Mouse (Mus musculus): ENCODE data around the gene Hist1h2ba. TPM values are rescaled to one million over a fixed set of nuclear protein-coding genes. Genes with fewer than 3 reads are reported as not detected.
A peak's percentile ranks its signal among the peaks of the same experiment; 100 is the strongest.

Hist1h2ba gene
- polyA plus RNA-seq, 1 experiment, result not detected

- TF ChIP-seq CTCF (IDR thresholded peaks at IDR 0.05; ENCODE audit: borderline replicate concordance, control insufficient read depth, extremely low read depth, insufficient read depth, low read length, poor library complexity) (no peak), POLR2A (IDR thresholded peaks at IDR 0.05; ENCODE audit: control insufficient read depth, extremely low read depth, insufficient read depth, low read length, poor library complexity) (no peak)
- Histone ChIP-seq H3K36me3 (ENCODE audit: control insufficient read depth, insufficient read depth, low read length) (no peaks in the 10 kb centered on the region), H3K27ac (ENCODE audit: control insufficient read depth, insufficient read depth, low read length) (no peak within 1 kb of the TSS), H3K27me3 (ENCODE audit: control insufficient read depth, insufficient read depth, low read length) (no peaks in the 10 kb centered on the region), H3K4me1 (replicated peaks; ENCODE audit: control insufficient read depth, insufficient read depth, low read length) (peaks cover 8% of the 10 kb centered on the region), H3K4me3 (ENCODE audit: control insufficient read depth, insufficient read depth, low read length) (no peak within 1 kb of the TSS)
- DNase-seq, result no peak
- WGBS, result 90% methylated on average over 9 of the region's 9 CpGs
These were observed 19.4 kb downstream of the Hist1h2ba start, which contains the start of gene Slc17a4 for GRCm38 (mm10) chr13:23914376-23915167. TSS of gene Slc17a4 (minus strand) at chr13:23915009.

DNA sequence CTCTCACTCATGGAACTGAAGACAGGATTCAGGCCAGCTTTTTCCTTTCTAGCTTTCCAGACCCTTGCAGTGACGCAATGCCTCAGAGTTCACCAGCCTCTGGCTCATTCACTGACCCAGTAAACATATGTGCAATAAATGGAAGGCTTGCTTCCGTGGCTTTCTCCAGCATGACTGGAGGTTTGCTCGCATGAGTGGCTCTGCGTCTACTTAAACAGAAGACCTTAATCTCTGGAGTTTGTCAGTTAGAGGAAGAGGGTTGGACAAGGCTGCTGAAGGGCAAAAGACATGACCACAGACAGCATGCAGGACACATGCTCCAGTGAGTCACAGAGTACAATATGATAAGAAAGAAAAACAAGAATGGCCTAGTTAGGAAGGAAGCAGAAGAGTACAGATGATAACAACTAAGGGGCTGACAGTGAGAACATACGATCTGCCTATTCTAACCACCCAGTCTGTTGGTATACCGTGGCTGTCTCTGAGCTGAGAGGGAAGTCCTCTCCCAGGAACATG is 20.1 kb downstream of the Hist1h2ba start:
- WGBS, result 39% methylated on average over 6 of the region's 6 CpGs

DNA sequence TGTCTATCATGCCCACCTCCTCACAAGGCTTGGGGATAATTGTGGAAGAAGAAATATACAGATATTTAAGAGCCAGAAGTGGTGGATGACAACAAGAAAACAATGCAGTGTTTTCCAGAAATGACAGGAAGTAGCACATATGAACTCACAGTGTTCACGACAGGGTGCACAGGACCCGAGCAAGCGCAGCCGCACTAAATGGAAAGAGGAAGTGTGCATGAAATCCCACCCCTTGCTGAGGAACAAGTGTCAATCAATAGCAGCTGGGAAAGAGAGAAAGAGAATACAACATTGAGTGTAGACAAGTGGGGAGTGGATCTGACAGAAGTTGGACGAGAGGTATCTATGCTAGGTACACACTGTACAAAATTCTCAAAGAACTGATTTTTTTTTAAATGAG is 22.6 kb downstream of the Hist1h2ba start:
- no peak for TF ChIP-seq CTCF (IDR thresholded peaks at IDR 0.05; ENCODE audit: borderline replicate concordance, control insufficient read depth, extremely low read depth, insufficient read depth, low read length, poor library complexity)
- 17% methylated on average over 5 of the region's 5 CpGs for WGBS
- no peaks in the 10 kb centered on the region for H3K27me3 ChIP-seq (ENCODE audit: control insufficient read depth, insufficient read depth, low read length)
- no peak for DNase-seq
- peaks cover 8% of the 10 kb centered on the region for H3K4me1 ChIP-seq (replicated peaks; ENCODE audit: control insufficient read depth, insufficient read depth, low read length)
- H3K36me3 ChIP-seq (ENCODE audit: control insufficient read depth, insufficient read depth, low read length), result no peaks in the 10 kb centered on the region
- H3K27ac ChIP-seq (ENCODE audit: control insufficient read depth, insufficient read depth, low read length), result no peak overlapping the region
- H3K4me3 ChIP-seq (ENCODE audit: control insufficient read depth, insufficient read depth, low read length), result no peak overlapping the region

More for the DNA sequence above, 20.1 kb downstream of the Hist1h2ba start:
- no peak overlapping the region for H3K4me3 ChIP-seq (ENCODE audit: control insufficient read depth, insufficient read depth, low read length)
- H3K27me3 ChIP-seq (ENCODE audit: control insufficient read depth, insufficient read depth, low read length), result no peaks in the 10 kb centered on the region
- peaks cover 8% of the 10 kb centered on the region for H3K4me1 ChIP-seq (replicated peaks; ENCODE audit: control insufficient read depth, insufficient read depth, low read length)
- no peak for DNase-seq
- H3K36me3 ChIP-seq (ENCODE audit: control insufficient read depth, insufficient read depth, low read length), result no peaks in the 10 kb centered on the region
- TF ChIP-seq POLR2A (IDR thresholded peaks at IDR 0.05; ENCODE audit: control insufficient read depth, extremely low read depth, insufficient read depth, low read length, poor library complexity), result no peak
- TF ChIP-seq CTCF (IDR thresholded peaks at IDR 0.05; ENCODE audit: borderline replicate concordance, control insufficient read depth, extremely low read depth, insufficient read depth, low read length, poor library complexity), result no peak
- no peak overlapping the region for H3K27ac ChIP-seq (ENCODE audit: control insufficient read depth, insufficient read depth, low read length)

DNA sequence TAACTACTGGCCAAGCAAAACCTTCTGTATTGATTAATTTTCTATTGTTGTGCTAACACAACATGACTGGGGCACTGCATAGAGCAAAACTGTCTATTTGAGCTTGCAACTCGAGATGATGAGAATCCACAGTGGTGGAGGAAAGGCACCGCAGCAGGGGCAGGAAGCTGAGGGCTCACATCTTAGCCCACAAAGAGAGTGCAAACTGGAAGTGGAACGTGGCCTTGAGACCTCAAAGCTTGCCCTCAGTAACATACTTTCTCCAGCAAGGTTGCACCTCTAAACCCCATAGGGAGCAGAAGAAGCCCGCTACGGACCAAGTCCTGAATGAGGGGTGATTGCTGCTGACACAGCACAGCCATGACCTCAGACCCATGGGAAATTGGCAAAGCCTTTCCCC is 23.8 kb downstream of the Hist1h2ba start:
- Histone ChIP-seq H3K4me3 (ENCODE audit: control insufficient read depth, insufficient read depth, low read length) (no peak overlapping the region), H3K27ac (ENCODE audit: control insufficient read depth, insufficient read depth, low read length) (0 out of 2 replicates have a peak overlapping the region, but pooled peaks have one; percentile 14), H3K27me3 (ENCODE audit: control insufficient read depth, insufficient read depth, low read length) (no peaks in the 10 kb centered on the region), H3K36me3 (ENCODE audit: control insufficient read depth, insufficient read depth, low read length) (no peaks in the 10 kb centered on the region), H3K4me1 (replicated peaks; ENCODE audit: control insufficient read depth, insufficient read depth, low read length) (peaks cover 8% of the 10 kb centered on the region)
- TF ChIP-seq CTCF (IDR thresholded peaks at IDR 0.05; ENCODE audit: borderline replicate concordance, control insufficient read depth, extremely low read depth, insufficient read depth, low read length, poor library complexity) (no peak), POLR2A (IDR thresholded peaks at IDR 0.05; ENCODE audit: control insufficient read depth, extremely low read depth, insufficient read depth, low read length, poor library complexity) (no peak)
- DNase-seq, result no peak
- 6% methylated on average over 5 of the region's 5 CpGs for WGBS

DNA sequence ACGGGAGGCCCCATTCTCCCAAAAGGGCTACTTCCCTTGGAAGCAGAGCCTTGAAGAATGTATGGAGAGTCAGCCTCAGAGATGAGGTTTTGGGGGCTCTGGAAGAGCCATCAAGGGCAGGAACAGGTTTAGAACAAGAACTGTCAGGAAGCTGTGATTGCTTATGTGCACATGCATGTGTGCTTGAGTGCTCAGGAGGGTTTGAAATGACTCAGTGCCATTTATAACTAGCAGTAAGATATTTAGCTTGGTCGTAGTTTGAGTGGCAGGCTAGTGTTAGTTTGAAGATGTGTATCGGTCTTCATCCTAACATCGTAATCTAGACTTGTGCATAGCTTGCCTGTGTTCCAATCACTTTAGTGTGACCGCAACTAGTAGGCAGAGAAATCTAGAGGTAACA is 27.1 kb downstream of the Hist1h2ba start:
- no peak overlapping the region for H3K27ac ChIP-seq (ENCODE audit: control insufficient read depth, insufficient read depth, low read length)
- H3K36me3 ChIP-seq (ENCODE audit: control insufficient read depth, insufficient read depth, low read length), result no peaks in the 10 kb centered on the region
- no peaks in the 10 kb centered on the region for H3K27me3 ChIP-seq (ENCODE audit: control insufficient read depth, insufficient read depth, low read length)
- DNase-seq, result no peak
- no peak overlapping the region for H3K4me3 ChIP-seq (ENCODE audit: control insufficient read depth, insufficient read depth, low read length)
- peaks cover 8% of the 10 kb centered on the region for H3K4me1 ChIP-seq (replicated peaks; ENCODE audit: control insufficient read depth, insufficient read depth, low read length)
- no peak for TF ChIP-seq POLR2A (IDR thresholded peaks at IDR 0.05; ENCODE audit: control insufficient read depth, extremely low read depth, insufficient read depth, low read length, poor library complexity)
- no peak for TF ChIP-seq CTCF (IDR thresholded peaks at IDR 0.05; ENCODE audit: borderline replicate concordance, control insufficient read depth, extremely low read depth, insufficient read depth, low read length, poor library complexity)
- WGBS, result 94% methylated on average over 5 of the region's 5 CpGs

- no peak overlapping the region; the same call in 1 of the 2 replicates for H3K27ac ChIP-seq (ENCODE audit: control insufficient read depth, insufficient read depth, low read length)
- H3K4me1 ChIP-seq (replicated peaks; ENCODE audit: control insufficient read depth, insufficient read depth, low read length), result 0 out of 2 replicates have a peak, but pooled peaks cover 5% of the 10 kb centered on the region
- no peak for TF ChIP-seq CTCF (IDR thresholded peaks at IDR 0.05; ENCODE audit: borderline replicate concordance, control insufficient read depth, extremely low read depth, insufficient read depth, low read length, poor library complexity)
- TF ChIP-seq POLR2A (IDR thresholded peaks at IDR 0.05; ENCODE audit: control insufficient read depth, extremely low read depth, insufficient read depth, low read length, poor library complexity), result no peak
- no peaks in the 10 kb centered on the region for H3K27me3 ChIP-seq (ENCODE audit: control insufficient read depth, insufficient read depth, low read length)
- peak; percentile 11 for DNase-seq
- no peaks in the 10 kb centered on the region for H3K36me3 ChIP-seq (ENCODE audit: control insufficient read depth, insufficient read depth, low read length)
- H3K4me3 ChIP-seq (ENCODE audit: control insufficient read depth, insufficient read depth, low read length), result no peak overlapping the region
- WGBS, result 10% methylated on average over 6 of the region's 6 CpGs
These were observed 35.7 kb downstream of the Hist1h2ba start for GRCm38 (mm10) chr13:23898242-23898641.
